Mouse (Mus musculus): ENCODE data around the gene Slc35g2. TPM values are rescaled to one million over a fixed set of nuclear protein-coding genes. Genes with fewer than 3 reads are reported as not detected.
A peak's percentile ranks its signal among the peaks of the same experiment; 100 is the strongest.

Slc35g2 gene
- polyA plus RNA-seq, 1 experiment, result 0.95 TPM

DNA sequence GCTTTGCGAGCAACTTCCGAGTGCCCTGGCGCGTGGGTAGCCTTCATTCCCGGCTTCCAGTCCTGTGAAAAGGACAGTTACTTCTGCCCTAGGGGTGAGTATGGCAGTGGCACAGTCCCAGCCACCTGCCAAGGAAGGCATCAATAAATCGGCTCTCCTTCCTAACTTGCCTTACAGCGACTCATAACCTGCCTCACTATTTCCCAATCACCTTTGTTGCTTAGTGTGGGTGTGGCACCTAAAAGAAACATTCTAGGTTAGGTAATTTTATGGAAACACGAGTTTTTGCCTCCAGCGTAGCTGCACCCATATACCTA is 24.3 kb downstream of the Slc35g2 start:
- H3K4me1 ChIP-seq (ENCODE audit: control insufficient read depth, insufficient read depth, low read length), result no peaks in the 10 kb centered on the region
- H3K4me3 ChIP-seq (replicated peaks; ENCODE audit: control insufficient read depth, low read depth, low read length), result peak overlapping the region; percentile 100
- TF ChIP-seq CTCF (IDR thresholded peaks at IDR 0.05; ENCODE audit: control insufficient read depth, insufficient read depth, low read length), result no peak
- 2% methylated on average over 9 of the region's 9 CpGs for WGBS
- peak overlapping the region; percentile 100 for H3K27ac ChIP-seq (ENCODE audit: control insufficient read depth, insufficient read depth, low read depth, low read length, poor library complexity)

GRCm38 (mm10) chr9:100545715-100546593 is 24.9 kb downstream of the Slc35g2 start, which contains the start of gene Nck1:
Nck1 (minus strand) TSS chr9:100546134.
- TF ChIP-seq POLR2A (IDR thresholded peaks at IDR 0.05; ENCODE audit: borderline replicate concordance, control insufficient read depth, low read depth, low read length) (peak; percentile 46; the same call in 1 of the 2 replicates), CTCF (IDR thresholded peaks at IDR 0.05; ENCODE audit: control insufficient read depth, insufficient read depth, low read length) (peak; percentile 51; the same call in 1 of the 2 replicates)
- peak within 1 kb of the TSS; percentile 100 for H3K4me3 ChIP-seq (replicated peaks; ENCODE audit: control insufficient read depth, low read depth, low read length)
- under 1% methylated on average over 93 of the region's 93 CpGs for WGBS
- peak within 1 kb of the TSS; percentile 100 for H3K27ac ChIP-seq (ENCODE audit: control insufficient read depth, insufficient read depth, low read depth, low read length, poor library complexity)
- H3K4me1 ChIP-seq (ENCODE audit: control insufficient read depth, insufficient read depth, low read length), result no peaks in the 10 kb centered on the region; the same call in 1 of the 2 replicates

DNA sequence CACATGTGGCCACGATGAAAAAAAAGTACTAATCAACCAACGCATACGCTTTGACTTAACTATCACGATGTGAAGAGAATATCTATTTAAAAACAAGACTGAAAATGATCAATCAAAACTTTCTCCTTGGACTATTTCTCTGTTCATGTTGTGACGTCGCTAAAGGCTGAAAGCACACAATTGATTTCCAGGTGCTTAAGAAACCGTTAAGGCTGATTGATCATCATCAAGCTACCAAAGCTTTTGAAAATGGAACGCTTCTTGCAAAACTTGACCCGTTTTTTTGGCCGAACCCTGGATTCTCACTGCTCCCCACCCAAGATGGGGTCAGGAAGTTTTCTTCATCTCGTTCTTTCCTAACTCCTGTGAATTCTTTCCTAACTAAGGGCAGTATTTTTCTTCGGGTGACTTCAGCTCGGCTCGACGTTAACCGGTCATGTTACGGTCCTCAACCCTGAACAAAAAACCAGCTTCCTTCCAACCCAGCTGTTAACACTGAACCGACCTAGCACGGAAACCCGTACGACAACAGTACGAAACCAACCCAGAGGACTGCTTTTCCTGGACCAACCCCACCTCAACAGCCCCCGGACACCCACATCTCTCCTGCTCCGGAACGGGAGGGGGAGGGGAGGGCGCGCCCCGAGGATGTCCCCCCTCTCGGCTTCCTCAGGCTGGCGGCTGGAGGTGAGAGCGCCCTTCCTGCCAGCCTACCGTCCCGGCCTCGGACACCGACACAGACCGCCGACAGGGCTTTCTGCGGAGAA is 25.8 kb downstream of the Slc35g2 start:
- WGBS, result 1% methylated on average over 38 of the region's 38 CpGs
- Histone ChIP-seq H3K4me3 (replicated peaks; ENCODE audit: control insufficient read depth, low read depth, low read length) (peak overlapping the region; percentile 100), H3K4me1 (ENCODE audit: control insufficient read depth, insufficient read depth, low read length) (no peaks in the 10 kb centered on the region; the same call in 1 of the 2 replicates), H3K27ac (ENCODE audit: control insufficient read depth, insufficient read depth, low read depth, low read length, poor library complexity) (peak overlapping the region; percentile 100)
- no peak for TF ChIP-seq POLR2A (IDR thresholded peaks at IDR 0.05; ENCODE audit: borderline replicate concordance, control insufficient read depth, low read depth, low read length)
- no peak for TF ChIP-seq CTCF (IDR thresholded peaks at IDR 0.05; ENCODE audit: control insufficient read depth, insufficient read depth, low read length)

GRCm38 (mm10) chr9:100535618-100536262 is 35.1 kb downstream of the Slc35g2 start:
- no peaks in the 10 kb centered on the region; the same call in 1 of the 2 replicates for H3K4me1 ChIP-seq (ENCODE audit: control insufficient read depth, insufficient read depth, low read length)
- no peak overlapping the region for H3K27ac ChIP-seq (ENCODE audit: control insufficient read depth, insufficient read depth, low read depth, low read length, poor library complexity)
- no peak for TF ChIP-seq CTCF (IDR thresholded peaks at IDR 0.05; ENCODE audit: control insufficient read depth, insufficient read depth, low read length)
- no peak for TF ChIP-seq POLR2A (IDR thresholded peaks at IDR 0.05; ENCODE audit: borderline replicate concordance, control insufficient read depth, low read depth, low read length)
- no peak overlapping the region for H3K4me3 ChIP-seq (replicated peaks; ENCODE audit: control insufficient read depth, low read depth, low read length)
- WGBS, result 46% methylated on average over 2 of the region's 2 CpGs

GRCm38 (mm10) chr9:100534686-100535085 is 36.2 kb downstream of the Slc35g2 start:
- no peak for TF ChIP-seq CTCF (IDR thresholded peaks at IDR 0.05; ENCODE audit: control insufficient read depth, insufficient read depth, low read length)
- TF ChIP-seq POLR2A (IDR thresholded peaks at IDR 0.05; ENCODE audit: borderline replicate concordance, control insufficient read depth, low read depth, low read length), result no peak
- H3K4me3 ChIP-seq (replicated peaks; ENCODE audit: control insufficient read depth, low read depth, low read length), result no peak overlapping the region
- WGBS, result 69% methylated on average over 3 of the region's 3 CpGs
- H3K4me1 ChIP-seq (ENCODE audit: control insufficient read depth, insufficient read depth, low read length), result no peaks in the 10 kb centered on the region; the same call in 1 of the 2 replicates
- H3K27ac ChIP-seq (ENCODE audit: control insufficient read depth, insufficient read depth, low read depth, low read length, poor library complexity), result no peak overlapping the region

DNA sequence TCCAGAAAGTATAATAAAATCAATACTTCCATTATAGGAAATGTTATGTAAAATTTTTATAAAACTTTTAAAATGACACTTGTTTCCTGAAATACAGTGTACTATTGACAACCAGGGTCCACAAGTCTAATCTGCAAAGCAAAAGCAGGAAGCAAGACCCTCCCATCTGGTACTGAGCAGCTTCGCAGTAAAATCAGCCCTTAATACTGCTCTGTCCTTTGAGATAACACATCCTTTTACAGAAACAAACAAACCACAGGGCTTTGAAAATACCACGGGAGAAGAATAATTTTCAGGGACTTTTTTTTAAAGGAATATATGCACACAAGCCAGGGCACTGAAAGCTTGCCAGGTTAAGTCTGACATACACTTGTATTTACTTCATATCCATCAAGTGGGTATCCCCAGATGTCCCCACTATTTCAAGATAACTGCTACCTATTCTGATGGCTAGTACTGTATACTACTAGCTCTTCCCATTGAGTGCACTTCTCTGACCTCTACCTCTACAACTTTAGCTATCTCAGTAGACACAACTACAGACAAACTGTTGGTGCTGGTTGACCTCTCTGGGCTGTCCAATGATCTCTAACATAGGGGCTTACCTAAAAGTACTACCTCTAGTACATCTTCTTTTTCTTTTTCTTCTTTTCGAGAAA is 37.9 kb downstream of the Slc35g2 start:
- WGBS, result 39% methylated on average over 3 of the region's 3 CpGs
- Histone ChIP-seq H3K4me3 (replicated peaks; ENCODE audit: control insufficient read depth, low read depth, low read length) (no peak overlapping the region), H3K27ac (ENCODE audit: control insufficient read depth, insufficient read depth, low read depth, low read length, poor library complexity) (no peak overlapping the region), H3K4me1 (ENCODE audit: control insufficient read depth, insufficient read depth, low read length) (no peaks in the 10 kb centered on the region; the same call in 1 of the 2 replicates)
- TF ChIP-seq POLR2A (IDR thresholded peaks at IDR 0.05; ENCODE audit: borderline replicate concordance, control insufficient read depth, low read depth, low read length), result no peak
- TF ChIP-seq CTCF (IDR thresholded peaks at IDR 0.05; ENCODE audit: control insufficient read depth, insufficient read depth, low read length), result no peak

- Histone ChIP-seq H3K27ac (ENCODE audit: control insufficient read depth, insufficient read depth, low read depth, low read length, poor library complexity) (no peak overlapping the region), H3K4me1 (ENCODE audit: control insufficient read depth, insufficient read depth, low read length) (no peaks in the 10 kb centered on the region; the same call in 1 of the 2 replicates), H3K4me3 (replicated peaks; ENCODE audit: control insufficient read depth, low read depth, low read length) (no peak overlapping the region)
- 7% methylated on average over 1 of the region's 1 CpGs for WGBS
- TF ChIP-seq CTCF (IDR thresholded peaks at IDR 0.05; ENCODE audit: control insufficient read depth, insufficient read depth, low read length) (no peak), POLR2A (IDR thresholded peaks at IDR 0.05; ENCODE audit: borderline replicate concordance, control insufficient read depth, low read depth, low read length) (no peak)
Measured at GRCm38 (mm10) chr9:100531296-100531695, 39.6 kb downstream of the Slc35g2 start.

Measured in bone marrow, adult 2 months (tissue).